Mouse (Mus musculus): ENCODE measurements around the gene Acoxl.
"Not testable (repeated sequence)": the region's sequence is repeated elsewhere in the genome, so short reads cannot be mapped to it uniquely, and the experiment has no call there.

Acoxl gene

DNA sequence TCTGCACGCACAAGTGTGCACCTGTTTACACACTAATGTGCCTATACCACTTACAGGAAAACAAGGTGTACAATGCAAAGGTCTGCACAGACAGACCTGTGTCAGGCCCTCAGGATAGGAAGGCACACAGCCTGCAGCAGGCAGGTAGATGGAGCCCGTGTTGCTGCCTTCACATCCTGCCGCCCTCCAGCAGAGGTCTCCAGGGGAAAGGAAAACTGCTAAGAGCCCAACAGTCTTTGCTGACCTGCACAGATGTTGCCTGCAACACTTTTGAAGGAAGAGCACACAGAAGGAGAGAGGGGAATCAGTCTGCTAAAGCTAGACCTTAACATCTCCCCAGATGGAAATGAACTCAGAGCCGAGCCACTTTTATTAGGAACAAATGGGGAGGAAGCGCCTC is 240.2 kb downstream of the Acoxl start:
- no peak for DNase-seq (ENCODE audit: inconsistent ontology term)

DNA sequence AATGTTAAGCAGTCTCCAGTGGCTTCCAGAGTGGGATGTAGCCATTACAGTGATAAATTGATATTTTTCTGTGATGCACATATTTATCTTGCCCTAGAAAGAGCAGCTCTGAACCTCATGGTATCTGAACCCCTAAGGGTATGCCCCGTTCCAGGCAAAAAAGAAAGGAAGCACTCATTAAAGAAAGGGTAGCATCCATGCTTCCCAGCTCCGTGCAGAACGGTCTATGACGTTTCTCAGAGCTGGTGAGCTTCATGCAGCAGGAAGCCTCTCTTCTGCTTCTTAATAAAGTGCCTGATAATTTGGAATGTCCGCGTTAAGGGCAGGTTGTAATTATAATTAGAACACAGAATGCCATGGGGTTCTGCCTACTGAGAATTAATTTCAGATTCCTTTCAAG is 240.6 kb downstream of the Acoxl start:
- DNase-seq (ENCODE audit: inconsistent ontology term): no peak

DNA sequence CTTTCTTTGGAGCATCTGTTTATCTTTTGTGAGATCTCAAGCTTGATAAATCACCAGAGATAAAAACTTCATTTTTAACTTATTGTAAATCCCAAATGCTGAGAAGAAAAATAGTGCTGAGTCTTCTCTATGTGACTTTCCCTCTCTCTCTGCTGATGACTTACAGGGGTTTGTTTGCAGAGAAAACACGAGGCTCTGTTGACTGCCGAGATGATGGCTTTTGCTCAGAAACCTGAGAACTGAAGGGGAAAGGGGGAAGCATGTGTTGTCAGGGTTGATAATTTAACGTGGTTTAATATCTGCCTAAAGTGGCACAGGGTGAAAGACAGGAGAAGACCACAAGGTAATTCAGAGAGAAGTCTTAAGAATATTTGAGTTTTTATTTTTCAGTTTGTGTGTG is 245.2 kb downstream of the Acoxl start:
- DNase-seq (ENCODE audit: inconsistent ontology term): no peak

DNA sequence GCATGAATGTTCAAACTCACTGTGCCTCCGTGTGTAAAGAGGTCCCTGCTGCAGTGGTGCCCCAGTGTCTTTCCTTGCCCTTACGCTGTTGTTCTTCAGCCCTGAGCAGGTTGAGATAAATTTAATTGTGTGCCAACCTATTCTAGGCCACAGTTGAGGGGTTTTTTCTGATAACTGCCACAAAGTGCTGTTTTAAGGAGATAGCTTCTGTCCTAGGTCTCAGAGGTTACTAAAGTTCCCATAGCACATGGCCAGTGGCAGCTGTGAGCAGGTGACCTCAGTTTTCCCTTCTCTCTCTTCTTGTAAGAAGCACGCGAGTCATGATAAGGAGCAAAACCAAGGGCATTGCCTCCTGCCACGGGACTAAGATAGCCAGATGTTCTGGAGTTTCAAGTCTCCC is 245.9 kb downstream of the Acoxl start:
- DNase-seq (ENCODE audit: inconsistent ontology term): no peak

DNA sequence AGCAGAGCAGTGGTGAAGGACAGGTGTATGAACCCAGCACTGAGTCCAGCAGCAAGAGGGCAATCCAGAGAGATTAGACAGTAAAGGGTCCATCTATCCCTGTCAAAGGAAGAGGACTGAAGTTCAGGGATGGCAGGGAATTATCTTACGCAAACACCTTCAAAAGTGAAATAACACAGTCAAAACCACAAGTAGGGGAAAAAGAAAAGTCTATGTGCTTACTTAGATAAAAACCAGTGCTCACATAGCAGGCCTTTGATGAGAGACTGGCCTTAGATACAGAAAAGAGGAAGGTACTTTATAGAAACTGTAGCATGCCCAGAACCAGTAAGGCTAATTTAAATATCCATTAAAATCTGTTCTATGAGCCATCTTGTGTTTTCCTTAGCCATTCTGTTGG is 246.8 kb downstream of the Acoxl start:
- no peak for DNase-seq (ENCODE audit: inconsistent ontology term)

DNA sequence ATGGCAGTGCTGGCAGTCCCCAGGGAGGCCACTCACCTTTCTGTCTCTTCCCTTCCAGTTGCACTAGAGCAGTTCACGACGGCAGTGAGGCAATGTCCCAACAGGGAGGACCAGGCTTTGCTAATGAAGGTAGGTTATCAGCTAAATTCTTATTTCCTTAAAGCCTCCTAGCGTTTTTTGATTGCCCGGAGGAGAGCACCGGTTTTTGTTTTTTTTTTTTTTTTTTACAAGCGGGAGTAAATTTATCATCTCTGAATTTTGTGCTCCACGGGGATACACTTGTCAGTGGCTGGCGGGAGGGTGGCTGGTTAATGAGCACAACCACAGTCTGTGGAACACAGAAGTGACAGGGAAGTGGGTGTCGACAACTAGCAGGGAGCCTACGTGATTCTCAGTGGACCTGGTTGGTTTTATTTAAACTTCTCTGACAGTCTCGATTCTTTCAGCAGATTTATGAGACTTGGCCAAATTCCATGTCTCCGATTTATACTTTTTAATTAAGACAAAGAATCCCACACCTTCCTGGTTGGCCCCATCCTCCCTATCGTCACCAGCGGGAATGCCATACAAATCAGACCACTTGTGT is 247.7 kb downstream of the Acoxl start:
- DNase-seq (ENCODE audit: inconsistent ontology term): no peak

DNA sequence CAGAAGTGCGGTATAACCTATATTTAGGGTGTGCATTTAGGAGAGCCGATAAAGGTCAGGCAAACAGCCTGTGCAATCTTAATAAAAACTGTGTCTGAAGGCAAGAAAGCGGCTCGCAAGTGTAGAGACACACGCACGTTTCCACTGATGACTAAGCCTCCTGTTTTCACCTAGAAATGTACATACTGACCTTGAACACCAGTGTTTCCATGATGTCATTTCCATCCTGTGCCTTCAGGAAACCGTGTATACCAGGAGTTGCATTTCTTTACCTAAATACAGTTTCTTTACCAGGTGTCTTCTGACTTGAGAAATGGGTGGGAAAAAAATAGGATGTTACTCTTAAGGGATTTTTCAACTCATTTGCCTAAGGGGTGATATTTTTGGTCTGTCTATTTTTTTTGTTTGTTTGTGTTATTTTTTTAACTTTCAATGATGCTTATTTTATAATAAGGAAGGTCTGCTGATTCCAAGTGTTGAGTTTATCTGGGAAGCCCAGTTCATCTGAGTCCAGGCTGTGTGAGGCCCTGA is 248.4 kb downstream of the Acoxl start:
- no peak for DNase-seq (ENCODE audit: inconsistent ontology term)

DNA sequence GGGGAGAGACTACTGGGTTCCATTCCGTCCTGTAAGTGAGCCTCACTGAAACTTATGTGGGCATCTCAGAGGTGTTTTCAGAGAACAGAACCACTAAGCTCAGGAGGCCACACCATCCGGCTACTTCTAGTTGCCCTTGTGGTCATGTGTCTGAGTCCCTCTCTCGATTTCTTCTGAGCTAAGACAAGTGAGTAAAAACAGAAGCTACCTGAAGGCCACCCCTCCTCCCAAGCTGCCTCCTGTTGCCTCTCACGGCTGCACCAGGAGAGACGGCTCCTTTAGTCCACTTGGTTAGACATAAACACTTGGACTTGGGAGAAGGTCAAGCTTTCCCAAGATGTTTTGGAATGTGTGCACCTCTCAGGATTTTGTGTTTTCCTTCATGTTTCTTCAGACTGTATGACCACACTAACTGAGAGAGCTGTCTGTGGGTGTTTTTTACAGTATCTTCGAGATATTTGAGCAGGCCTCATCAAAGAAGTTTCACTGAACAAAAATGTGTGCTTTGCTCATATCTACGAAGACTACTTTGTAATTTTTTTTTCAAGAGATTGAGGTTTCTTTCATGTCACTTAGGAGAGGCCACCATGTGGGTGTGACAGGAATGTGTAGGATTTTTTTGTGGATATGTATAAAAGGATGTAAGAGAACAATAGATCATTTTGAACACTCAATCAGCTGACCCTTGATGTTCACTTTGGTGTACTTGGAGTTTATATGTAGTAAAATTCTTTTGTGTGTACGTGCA is 249.3 kb downstream of the Acoxl start:
- DNase-seq (ENCODE audit: inconsistent ontology term): no peak

DNA sequence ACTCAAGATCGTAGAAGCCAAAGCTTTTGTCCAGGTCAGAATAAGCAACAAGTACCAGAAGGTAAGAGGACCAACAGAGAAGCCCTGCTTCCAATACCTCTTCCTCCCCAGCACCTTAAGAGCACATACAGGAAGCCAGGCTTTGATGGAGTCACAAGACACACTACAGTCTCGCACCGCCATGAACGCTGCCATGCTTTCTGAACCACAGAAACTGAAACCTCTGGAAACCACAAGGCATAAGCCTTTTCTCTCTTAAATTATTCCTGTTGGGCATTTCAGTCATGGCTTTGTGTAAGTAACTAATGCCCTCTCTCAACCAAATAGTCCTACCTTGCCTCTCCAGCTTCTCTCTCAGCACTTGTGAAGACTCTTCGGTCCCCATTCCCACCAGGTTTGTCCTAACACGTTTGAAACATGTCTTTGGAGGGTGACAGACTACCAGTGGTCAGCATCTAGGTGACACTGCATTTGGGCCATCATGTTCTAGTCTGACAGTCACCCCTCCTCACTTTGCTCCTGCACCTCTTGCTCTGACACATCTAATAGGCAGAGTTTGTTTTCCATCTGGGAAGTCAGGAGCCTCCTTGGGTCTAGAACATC is 251.7 kb downstream of the Acoxl start:
- no peak for DNase-seq (ENCODE audit: inconsistent ontology term)

DNA sequence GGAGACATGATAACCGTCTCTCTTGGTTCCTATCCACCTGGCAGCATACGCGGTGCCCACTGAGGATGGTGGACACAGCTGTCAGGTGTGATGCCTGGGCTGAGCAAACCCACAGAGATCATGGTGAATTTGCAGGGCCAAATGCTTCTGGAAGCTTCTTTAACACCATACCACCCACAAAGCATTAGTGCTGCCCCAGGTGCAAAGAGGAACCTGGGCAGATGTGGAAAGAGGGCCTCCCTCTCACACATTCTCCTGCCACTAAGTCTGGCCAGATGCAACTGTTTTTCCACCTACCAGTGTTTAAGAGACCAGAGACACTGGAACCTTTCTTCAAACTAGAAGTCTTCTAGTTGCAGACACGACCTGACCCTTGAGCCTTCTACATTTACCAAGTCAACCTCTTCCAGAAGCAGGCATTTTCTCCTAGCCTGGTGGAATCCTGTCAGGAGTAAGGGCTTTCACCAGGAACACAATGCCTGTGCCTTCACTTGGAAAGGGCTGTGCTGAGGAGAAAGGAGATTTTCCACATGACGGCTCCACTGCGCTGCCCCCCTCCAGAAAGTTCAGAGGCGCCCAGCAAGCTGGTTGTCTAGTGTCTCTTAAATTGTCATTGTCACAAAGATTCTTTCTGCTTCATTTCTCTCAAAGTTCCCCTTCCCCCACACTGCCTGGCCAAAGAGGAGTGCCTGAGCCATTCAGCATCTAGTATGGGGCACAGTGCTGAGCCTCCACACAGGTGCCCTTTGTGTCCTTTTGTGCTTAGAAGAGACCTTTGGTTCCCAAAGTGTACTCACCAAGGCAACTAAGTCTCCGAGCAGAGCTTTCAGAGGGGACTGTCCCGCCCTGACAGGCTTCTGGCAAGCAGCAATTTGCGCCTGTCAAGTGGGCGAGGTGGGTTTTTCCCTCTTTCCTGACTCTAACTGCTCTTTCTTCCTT is 253.0 kb downstream of the Acoxl start:
- peak; percentile 43 for DNase-seq (ENCODE audit: inconsistent ontology term)

DNA sequence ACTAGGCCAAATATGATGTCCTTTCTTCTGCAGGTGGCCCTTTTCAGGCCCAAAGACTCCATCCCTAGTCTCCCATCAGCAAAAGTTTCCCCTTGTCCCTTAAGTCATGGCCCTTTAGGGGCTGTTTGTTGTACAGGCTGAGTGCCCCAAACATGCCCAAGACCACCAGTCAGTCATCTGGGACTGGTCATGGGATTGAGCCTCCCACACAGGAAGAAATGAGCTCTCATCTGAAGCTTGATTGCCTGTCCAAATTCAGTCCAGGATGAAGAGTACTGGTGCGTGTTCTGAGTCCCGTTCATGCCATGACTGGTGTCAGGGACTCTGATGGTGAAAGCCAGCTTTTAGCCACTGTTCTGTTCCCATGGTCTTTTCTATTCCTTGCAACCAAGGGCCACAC is 253.8 kb downstream of the Acoxl start:
- DNase-seq (ENCODE audit: inconsistent ontology term): no peak

DNA sequence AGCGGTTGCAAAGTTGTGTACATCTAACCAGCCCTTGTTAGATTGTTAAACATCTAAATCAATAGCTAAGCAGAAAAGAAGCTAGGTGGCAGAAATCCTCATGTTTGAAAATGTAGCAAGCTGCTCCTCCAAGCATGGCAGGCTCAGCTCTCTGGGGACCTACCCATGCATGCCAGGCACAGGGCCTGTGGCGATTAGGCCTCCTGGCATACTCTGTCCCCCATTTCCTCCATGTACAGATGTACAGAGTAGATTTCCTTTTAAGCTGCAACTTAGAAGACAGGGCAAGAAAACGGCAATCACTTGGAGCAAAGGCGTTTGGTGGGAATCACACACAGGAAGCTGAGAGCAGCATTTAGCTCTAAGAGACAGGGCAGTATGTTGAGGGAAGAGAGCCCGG is 255.5 kb downstream of the Acoxl start:
- no peak for DNase-seq (ENCODE audit: inconsistent ontology term)

DNA sequence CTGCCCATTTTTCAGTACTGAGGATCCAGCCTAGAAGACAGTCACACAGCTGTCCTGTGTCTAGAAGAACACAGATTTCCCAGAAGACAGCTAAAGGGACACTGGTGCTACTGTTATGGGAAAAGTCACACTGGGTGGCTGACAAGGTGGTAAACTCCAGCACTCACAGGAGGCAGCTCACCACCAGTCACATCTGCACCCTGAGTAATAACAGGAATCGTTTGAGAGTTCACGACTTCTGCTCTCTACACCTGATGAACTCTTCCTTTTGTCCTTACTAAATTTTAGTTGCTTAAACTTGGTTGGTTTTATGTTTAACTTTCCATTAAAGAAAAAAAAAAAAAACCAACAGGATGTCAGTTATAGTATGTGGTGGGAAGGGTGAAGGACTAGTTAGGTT is 255.9 kb downstream of the Acoxl start:
- no peak for DNase-seq (ENCODE audit: inconsistent ontology term)

DNA sequence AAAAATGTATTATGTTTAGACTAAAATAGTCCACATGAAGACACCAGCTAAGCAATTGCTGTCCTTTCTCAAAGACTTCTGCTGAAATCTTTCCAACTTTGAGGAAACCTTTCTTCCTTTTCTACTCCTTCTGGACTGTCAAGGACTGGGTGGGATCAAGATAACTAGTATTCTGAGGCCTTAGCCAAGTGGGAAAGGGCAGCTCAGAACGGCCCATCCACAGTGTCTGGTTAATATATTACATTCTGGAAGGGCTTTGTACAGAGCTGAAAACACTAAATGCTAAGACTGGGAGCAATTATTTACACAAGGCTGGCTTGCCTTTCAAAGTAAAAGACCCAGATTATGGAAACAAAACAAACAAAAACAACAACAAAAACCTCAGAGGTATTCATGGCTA is 256.6 kb downstream of the Acoxl start:
- DNase-seq (ENCODE audit: inconsistent ontology term): no peak

DNA sequence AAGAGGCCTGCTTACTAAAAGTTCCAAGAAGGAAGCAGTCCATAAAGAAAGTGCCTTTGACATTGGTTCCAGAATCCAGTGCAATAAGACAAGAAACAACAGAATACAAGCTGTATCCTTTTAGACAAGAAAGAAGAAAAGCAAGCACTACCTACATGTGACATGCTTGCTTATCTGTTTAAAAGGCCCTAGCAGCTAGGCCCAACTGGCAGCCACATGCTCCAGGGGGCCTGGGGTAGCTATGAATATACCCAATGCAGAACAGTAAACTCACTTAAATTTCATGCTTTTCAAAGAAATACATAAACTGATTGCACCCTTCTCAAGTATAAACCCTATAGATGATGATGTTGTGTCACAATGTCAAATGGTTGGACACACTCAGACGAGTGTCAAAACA is 257.4 kb downstream of the Acoxl start:
- no peak for DNase-seq (ENCODE audit: inconsistent ontology term)

DNA sequence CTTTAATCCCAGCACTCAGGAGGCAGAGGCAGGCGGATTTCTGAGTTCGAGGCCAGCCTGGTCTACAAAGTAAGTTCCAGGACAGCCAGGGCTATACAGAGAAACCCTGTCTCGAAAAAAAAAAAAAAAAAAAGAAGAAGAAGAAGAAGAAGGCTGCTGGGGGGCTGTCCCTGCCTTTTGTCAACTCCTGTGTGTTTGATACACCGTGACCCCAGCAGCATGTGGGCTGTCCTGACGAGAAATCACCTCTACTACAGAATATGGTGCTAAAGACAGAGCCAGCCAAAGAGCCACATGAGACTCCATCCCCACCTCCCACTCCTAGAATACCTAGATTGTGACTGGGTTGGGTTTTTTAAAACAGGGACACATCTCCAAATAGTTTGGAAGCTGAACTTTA is 259.4 kb downstream of the Acoxl start:
- not testable (repeated sequence) for DNase-seq (ENCODE audit: inconsistent ontology term)

DNA sequence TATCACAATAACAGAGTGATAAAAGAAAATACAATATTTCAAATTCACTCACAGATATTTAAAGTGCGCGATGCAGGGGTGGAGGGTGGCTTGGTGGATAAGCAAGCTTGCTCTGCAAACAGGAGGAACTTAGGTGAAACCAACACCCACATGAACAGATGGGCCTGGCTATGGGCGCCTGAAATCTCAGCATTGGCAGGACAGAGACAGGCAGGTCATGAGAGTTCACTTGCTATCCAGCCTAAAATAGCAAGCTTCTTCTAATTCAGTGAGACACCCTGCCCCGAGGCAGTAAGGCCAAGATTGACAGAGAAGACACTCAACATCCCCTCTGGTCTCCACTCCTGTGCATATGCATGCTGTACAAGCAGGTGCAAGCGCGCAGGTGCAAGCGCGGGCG is 263.4 kb downstream of the Acoxl start:
- DNase-seq (ENCODE audit: inconsistent ontology term): no peak

DNA sequence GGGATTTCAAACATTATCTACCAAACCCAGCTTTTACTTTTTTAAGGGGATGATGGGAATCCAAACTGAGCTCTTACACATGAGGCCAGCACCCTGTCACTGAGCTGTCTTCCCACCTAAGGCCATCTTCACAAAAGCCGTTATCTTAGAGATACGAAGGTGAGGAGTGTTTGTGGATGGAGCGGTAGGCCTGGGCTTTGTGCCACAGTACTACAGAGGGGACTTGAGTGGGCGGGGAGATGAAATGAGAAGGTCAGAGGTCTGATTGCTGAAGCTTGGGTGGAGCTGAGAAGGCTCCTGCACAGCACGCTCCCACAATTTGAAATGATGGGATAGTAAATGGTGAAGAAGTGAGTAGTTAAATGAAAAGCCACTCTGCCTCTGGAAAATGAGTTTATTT is 266.1 kb downstream of the Acoxl start:
- DNase-seq (ENCODE audit: inconsistent ontology term): no peak

DNA sequence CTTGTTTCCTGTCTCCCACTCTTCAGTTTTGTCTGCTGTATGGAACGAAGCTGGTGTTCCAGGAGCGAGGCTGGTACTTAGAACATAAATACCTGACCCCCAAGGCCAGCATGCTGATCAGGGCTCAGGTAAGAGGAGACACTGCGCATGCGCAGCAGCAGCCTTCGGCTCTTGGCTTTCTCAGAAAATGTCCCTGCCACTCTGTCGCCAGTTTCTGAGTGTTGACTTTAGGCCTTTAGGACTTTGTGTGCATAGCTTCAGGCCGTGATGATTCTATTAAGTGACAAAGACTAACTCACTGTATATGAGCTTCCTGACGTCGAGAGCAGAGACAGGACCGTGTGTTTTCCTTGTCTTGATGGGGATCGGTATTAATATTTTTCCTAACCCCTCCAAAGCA is 267.0 kb downstream of the Acoxl start:
- no peak for DNase-seq (ENCODE audit: inconsistent ontology term)

DNA sequence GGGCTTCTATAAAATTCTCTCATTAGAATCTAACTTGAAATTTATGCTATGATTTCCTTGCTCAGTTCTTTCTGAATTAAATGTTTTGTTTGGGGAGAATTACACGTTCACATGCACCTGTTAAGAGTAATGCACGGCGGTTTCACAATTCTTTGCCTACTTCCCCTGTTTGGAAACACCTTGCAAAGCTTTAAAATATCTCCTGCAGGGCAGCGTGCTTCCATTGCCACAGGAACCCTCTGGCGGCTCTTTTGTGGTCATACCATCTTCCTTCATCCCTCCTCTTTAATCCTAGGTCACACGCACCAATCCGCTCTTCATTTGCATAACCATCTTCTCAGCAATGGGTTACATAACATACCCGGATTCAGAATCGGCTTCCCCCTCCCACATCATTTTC is 272.9 kb downstream of the Acoxl start:
- no peak for DNase-seq (ENCODE audit: inconsistent ontology term)

DNA sequence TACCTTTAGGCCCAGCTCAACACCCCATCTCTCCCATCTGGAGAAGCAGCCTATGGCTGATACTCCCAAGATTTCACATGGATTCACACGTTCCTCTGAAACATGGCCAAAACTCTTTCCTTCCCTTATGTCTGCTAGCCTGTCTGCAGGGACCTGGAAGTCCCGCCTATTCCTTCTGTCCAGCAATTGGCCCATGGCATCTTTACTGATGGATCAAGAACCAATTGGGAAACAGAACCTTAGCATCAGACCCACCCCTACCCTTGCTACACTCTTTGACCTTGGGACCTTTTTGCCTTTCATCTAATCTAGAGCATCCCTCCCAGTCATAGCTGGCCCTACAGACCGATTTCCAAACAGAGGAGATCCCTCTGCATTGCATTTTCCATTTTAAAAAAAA is 275.9 kb downstream of the Acoxl start:
- DNase-seq (ENCODE audit: inconsistent ontology term): no peak

DNA sequence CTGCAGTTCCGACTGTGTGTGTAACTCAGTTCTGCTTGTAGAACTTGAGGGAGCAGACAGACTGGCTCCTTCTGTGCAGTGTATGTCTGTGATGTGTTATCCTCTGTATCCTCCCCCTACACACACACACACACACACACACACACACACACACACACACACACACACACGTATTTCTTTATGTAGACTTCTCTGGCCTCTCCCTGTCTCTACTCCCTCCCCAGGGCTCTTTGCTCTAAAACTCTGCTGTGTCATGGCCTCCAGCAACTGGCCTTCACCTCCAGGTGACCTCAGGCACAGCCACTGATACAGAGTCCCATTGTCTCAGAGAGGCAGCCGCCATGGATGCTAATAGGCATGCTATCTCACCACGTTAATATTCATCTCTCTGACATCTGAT is 276.9 kb downstream of the Acoxl start:
- no peak for DNase-seq (ENCODE audit: inconsistent ontology term)
